Mouse (Mus musculus): ENCODE measurements around the gene Olfr292. TPM values are rescaled to one million over a fixed set of nuclear protein-coding genes. Genes with fewer than 3 reads are reported as not detected.

Olfr292 gene
- not detected for polyA plus RNA-seq (2014; fragmentation: Illumina TruSeq; extraction: RNeasy Lipid Tissue Mini Kit (QIAGEN cat#74804); ENCODE audit: insufficient read depth, low read depth, low replicate concordance)

GRCm38 (mm10) chr7:86688030-86688429, at the start of gene Olfr292:
Gene Olfr292, plus strand, starts transcription at chr7:86688330.

GRCm38 (mm10) chr7:86648761-86649160, 39.4 kb upstream of the Olfr292 start, which contains the start of gene Olfr293:
Gene Olfr293, plus strand, starts transcription at chr7:86649061.

Other genes with a start within 250 kb of the Olfr292 start
- gene Olfr299, start 228.4 kb upstream of the Olfr292 start, polyA plus RNA-seq (2014; fragmentation: Illumina TruSeq; extraction: RNeasy Lipid Tissue Mini Kit (QIAGEN cat#74804); ENCODE audit: insufficient read depth, low read depth, low replicate concordance), result not detected
- gene Olfr298, start 195.8 kb upstream of the Olfr292 start, polyA plus RNA-seq (2014; fragmentation: Illumina TruSeq; extraction: RNeasy Lipid Tissue Mini Kit (QIAGEN cat#74804); ENCODE audit: insufficient read depth, low read depth, low replicate concordance), result not detected
- gene Olfr297, start 168.4 kb upstream of the Olfr292 start, polyA plus RNA-seq (2014; fragmentation: Illumina TruSeq; extraction: RNeasy Lipid Tissue Mini Kit (QIAGEN cat#74804); ENCODE audit: insufficient read depth, low read depth, low replicate concordance), result not detected
- not detected for gene Olfr295, start 104.5 kb upstream of the Olfr292 start, polyA plus RNA-seq (2014; fragmentation: Illumina TruSeq; extraction: RNeasy Lipid Tissue Mini Kit (QIAGEN cat#74804); ENCODE audit: insufficient read depth, low read depth, low replicate concordance)
- gene Olfr294, start 71.7 kb upstream of the Olfr292 start, polyA plus RNA-seq (2014; fragmentation: Illumina TruSeq; extraction: RNeasy Lipid Tissue Mini Kit (QIAGEN cat#74804); ENCODE audit: insufficient read depth, low read depth, low replicate concordance), result not detected
- not detected for gene Olfr293, start 39.3 kb upstream of the Olfr292 start, polyA plus RNA-seq (2014; fragmentation: Illumina TruSeq; extraction: RNeasy Lipid Tissue Mini Kit (QIAGEN cat#74804); ENCODE audit: insufficient read depth, low read depth, low replicate concordance)
- gene Folh1, start 87.6 kb downstream of the Olfr292 start, polyA plus RNA-seq (2014; fragmentation: Illumina TruSeq; extraction: RNeasy Lipid Tissue Mini Kit (QIAGEN cat#74804); ENCODE audit: insufficient read depth, low read depth, low replicate concordance), result 0.66 TPM
- gene Vmn2r77, start 106.7 kb downstream of the Olfr292 start, polyA plus RNA-seq (2014; fragmentation: Illumina TruSeq; extraction: RNeasy Lipid Tissue Mini Kit (QIAGEN cat#74804); ENCODE audit: insufficient read depth, low read depth, low replicate concordance), result not detected
- gene Vmn2r78, start 226.8 kb downstream of the Olfr292 start, polyA plus RNA-seq (2014; fragmentation: Illumina TruSeq; extraction: RNeasy Lipid Tissue Mini Kit (QIAGEN cat#74804); ENCODE audit: insufficient read depth, low read depth, low replicate concordance), result not detected